Mouse (Mus musculus) brain, embryonic 14.5 days (tissue): ENCODE measurements around the gene Pgp.

Experiments
- CTCF ChIP-seq: fragments of 200-500 bp; IDR thresholded peaks from 2 replicates; pipeline ENCODE4 v1.5.1; 2012; ENCODE audit warnings: inconsistent platforms, mild to moderate bottlenecking, moderate library complexity, borderline replicate concordance; ENCODE audit not compliant: insufficient read depth, insufficient read length; ENCODE audit errors: extremely low read depth
- POLR2A ChIP-seq: fragments of 200-500 bp; IDR thresholded peaks from 2 replicates; pipeline ENCODE4 v1.6.1; 2012; ENCODE audit warnings: mild to moderate bottlenecking, inconsistent platforms, borderline replicate concordance; ENCODE audit not compliant: poor library complexity, insufficient read depth, insufficient read length, severe bottlenecking; ENCODE audit errors: extremely low read depth

DNA sequence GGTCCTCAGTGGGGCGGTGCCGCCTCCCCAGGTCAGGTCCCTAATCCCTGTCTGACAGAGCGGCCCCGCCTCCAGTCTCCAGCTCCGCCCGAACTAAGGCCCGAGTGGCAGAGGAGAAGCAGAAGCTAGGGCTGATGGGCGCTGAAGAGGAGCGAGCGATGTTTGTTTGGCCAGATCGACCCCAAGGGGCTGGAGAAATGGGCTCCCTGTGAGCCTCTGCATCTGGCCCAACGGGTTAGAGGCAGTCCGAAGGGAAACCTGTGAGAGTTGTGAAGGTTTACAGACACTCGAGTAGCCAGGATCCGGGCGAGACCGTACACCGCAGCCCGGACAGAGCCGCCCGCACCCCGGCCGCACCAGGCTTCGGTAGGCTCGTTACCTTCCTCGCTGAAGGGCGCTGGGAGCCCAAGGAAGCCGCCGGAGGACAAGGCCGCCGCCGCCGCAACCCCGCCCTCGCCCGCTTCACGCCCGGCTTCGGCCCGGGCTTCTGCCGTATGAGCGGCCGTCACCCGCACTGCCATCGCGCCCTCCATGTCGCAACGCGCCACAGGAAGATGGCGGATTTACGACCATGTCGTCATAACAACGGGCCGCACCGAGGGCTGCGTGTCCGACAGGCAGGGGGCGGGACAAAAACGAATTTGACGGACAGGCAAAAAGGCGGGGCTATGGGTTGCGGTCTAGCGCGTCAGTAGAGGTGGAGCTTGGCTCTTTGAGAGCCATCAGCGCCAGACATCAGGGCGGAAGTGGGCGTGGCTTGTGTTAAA is 15.3 kb upstream of the Pgp start:
- TF ChIP-seq CTCF (no peak), POLR2A (peak; percentile 97)
